Mouse (Mus musculus) midbrain, embryonic 10.5 days (tissue): ENCODE measurements at regions not wholly inside any gene's neighbourhood (a gene's known extent, or its start where the extent isn't known, plus 50 kb on each side); places are given as distances from the start of the nearest gene placed in this dataset.
A peak's percentile ranks its signal among the peaks of the same experiment; 100 is the strongest.

Experiments
- DNase-seq: peaks from one replicate; pipeline ENCODE4 v3.0.0-alpha.2; 2017; ENCODE audit warnings: low spot score
- H3K27ac ChIP-seq: fragments of 300-500 bp; sonication (generic); replicated peaks from 2 replicates; pipeline ENCODE4 v1.5.1; 2016; ENCODE audit warnings: mild to moderate bottlenecking
- H3K27me3 ChIP-seq: fragments of 300-500 bp; sonication (generic); 2 replicates; pipeline ENCODE4 v1.6.1; 2016; ENCODE audit warnings: low read depth, mild to moderate bottlenecking; ENCODE audit not compliant: poor library complexity, severe bottlenecking
- H3K36me3 ChIP-seq: fragments of 300-500 bp; sonication (generic); 2 replicates; pipeline ENCODE4 v1.6.1; 2016; ENCODE audit warnings: mild to moderate bottlenecking, moderate library complexity
- H3K4me1 ChIP-seq: fragments of 300-500 bp; sonication (generic); 2 replicates; pipeline ENCODE4 v1.6.1; 2016
- H3K4me3 ChIP-seq: fragments of 300-500 bp; sonication (generic); 2 replicates; pipeline ENCODE4 v1.5.1; 2016; ENCODE audit warnings: mild to moderate bottlenecking, moderate library complexity
- H3K9me3 ChIP-seq: fragments of 300-500 bp; sonication (generic); replicated peaks from 2 replicates; pipeline ENCODE4 v1.6.1; 2016; ENCODE audit warnings: mild to moderate bottlenecking
- WGBS: fragments of 180-500 bp; shearing (Covaris S2); methylation state at CpG from one replicate; pipeline ENCODE4 v1.1.7; 2016; 5-methylcytosine and 5-hydroxymethylcytosine counted together

DNA sequence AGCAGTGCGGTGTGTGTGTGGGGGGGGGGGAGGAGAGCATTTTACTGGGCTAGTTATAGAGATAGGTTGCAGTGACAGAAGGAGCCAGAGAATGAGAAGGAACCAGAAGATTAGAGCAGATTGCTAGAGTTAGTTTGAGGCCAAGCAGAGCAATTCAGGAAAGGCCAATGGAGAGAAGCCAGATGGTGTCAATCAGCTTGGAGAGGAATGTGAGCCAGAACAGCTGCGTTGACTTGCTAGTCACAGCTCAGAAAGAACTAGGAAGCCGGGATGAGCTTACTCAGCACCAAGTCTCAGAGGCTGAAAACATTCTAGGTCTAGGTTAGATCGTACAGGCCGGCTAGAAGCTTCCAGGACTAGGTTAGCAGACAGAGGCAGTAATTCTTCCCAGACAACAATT lies 140.6 kb downstream of the Sp3 start:
- WGBS = 87% methylated on average over 5 of the region's 5 CpGs
- no peak for DNase-seq

DNA sequence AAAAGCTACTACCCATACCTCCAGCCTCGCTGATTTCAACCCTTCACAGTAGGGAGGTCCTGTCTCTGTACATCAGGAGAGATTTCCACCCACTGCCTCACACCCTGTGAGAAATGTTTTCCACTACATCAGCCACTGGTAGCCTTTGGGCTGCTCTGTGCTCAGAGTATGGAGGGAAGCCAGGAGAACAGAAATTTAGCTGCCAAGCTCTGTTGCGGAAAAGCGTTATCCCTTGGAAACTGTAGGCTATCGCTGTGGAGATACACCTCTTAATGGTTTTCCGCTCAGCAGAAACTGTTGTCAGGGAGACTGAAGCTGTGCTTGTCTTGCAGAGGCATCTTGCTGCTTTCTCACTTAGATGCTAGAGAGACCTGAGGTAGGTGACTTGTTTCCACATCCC lies 138.9 kb downstream of the Sp3 start:
- 85% methylated on average over 5 of the region's 5 CpGs for WGBS
- no peaks in the 10 kb centered on the region for H3K9me3 ChIP-seq
- H3K4me1 ChIP-seq = peaks cover 13% of the 10 kb centered on the region
- H3K27ac ChIP-seq = no peak overlapping the region
- H3K27me3 ChIP-seq = no peaks in the 10 kb centered on the region
- no peaks in the 10 kb centered on the region for H3K36me3 ChIP-seq
- no peak overlapping the region for H3K4me3 ChIP-seq
- DNase-seq = no peak

More for the DNA sequence above, 140.6 kb downstream of the Sp3 start:
- H3K36me3 ChIP-seq = no peaks in the 10 kb centered on the region
- no peaks in the 10 kb centered on the region for H3K27me3 ChIP-seq
- no peak overlapping the region for H3K4me3 ChIP-seq
- no peaks in the 10 kb centered on the region for H3K9me3 ChIP-seq
- H3K27ac ChIP-seq = no peak overlapping the region
- peaks cover 13% of the 10 kb centered on the region for H3K4me1 ChIP-seq

DNA sequence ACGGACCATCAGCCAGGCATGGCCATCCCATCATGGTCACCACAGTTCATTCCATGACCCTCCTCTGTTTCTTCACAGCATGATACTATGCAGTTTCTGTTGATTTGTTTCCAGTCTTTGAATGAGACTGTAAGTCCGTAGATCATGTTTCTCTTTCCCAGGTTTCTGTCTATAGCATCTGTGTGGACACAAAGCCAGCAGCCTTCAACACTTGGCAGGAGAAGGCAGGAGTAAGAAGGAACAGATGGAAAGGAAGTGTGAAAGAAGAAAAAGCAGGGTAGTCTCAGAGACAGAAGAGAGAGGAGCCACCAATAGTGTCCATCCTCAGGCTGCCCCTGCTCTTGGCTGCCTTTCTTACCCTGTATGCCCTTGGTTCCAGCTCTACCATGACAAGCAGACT lies 136.6 kb downstream of the Sp3 start:
- Histone ChIP-seq H3K4me1 (peaks cover 2% of the 10 kb centered on the region), H3K36me3 (no peaks in the 10 kb centered on the region), H3K27ac (no peak overlapping the region), H3K27me3 (peaks cover 6% of the 10 kb centered on the region; the same call in 1 of the 2 replicates), H3K9me3 (no peaks in the 10 kb centered on the region), H3K4me3 (no peak overlapping the region)
- DNase-seq = no peak
- WGBS = 95% methylated on average over 2 of the region's 2 CpGs

- no peak for DNase-seq
- WGBS = 46% methylated on average over 12 of the region's 12 CpGs
- H3K9me3 ChIP-seq = no peaks in the 10 kb centered on the region
- no peaks in the 10 kb centered on the region for H3K36me3 ChIP-seq
- peaks cover 14% of the 10 kb centered on the region for H3K4me1 ChIP-seq
- H3K4me3 ChIP-seq = peak overlapping the region; percentile 22
- peaks cover 6% of the 10 kb centered on the region; the same call in 1 of the 2 replicates for H3K27me3 ChIP-seq
- H3K27ac ChIP-seq = peak overlapping the region; percentile 49; the same call in 1 of the 2 replicates
Measured at GRCm38 (mm10) chr2:72849441-72850192, 130.6 kb downstream of the Sp3 start.

DNA sequence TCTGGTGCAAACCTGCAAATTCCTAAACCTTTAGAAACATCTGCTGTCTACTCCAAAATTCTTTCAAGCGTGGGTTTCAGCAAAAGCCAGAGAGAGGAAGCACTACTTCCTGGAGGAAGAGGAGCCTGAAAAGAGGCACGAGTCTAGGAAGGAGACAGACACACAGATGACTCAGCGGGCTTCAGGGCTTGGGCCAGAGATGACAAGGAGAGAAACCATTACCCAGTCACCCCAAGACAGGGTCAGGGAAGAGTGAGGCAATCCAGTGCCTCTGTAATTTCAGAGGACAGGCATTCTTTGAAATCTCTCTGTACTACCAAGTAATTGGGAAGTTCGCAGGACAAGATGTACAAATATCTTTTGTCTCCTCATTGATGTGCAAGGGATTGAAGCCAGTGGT lies 127.7 kb downstream of the Sp3 start:
- DNase-seq = no peak
- H3K36me3 ChIP-seq = no peaks in the 10 kb centered on the region
- no peak overlapping the region for H3K4me3 ChIP-seq
- H3K9me3 ChIP-seq = no peaks in the 10 kb centered on the region
- peaks cover 6% of the 10 kb centered on the region; the same call in 1 of the 2 replicates for H3K27me3 ChIP-seq
- 93% methylated on average over 4 of the region's 4 CpGs for WGBS
- no peak overlapping the region for H3K27ac ChIP-seq
- H3K4me1 ChIP-seq = peaks cover 22% of the 10 kb centered on the region

GRCm38 (mm10) chr2:72855276-72855970 lies 124.8 kb downstream of the Sp3 start:
- Histone ChIP-seq H3K4me1 (peaks cover 11% of the 10 kb centered on the region), H3K27ac (no peak overlapping the region), H3K9me3 (no peaks in the 10 kb centered on the region), H3K27me3 (no peaks in the 10 kb centered on the region), H3K4me3 (no peak overlapping the region), H3K36me3 (no peaks in the 10 kb centered on the region)
- no peak for DNase-seq
- WGBS = 92% methylated on average over 11 of the region's 11 CpGs

DNA sequence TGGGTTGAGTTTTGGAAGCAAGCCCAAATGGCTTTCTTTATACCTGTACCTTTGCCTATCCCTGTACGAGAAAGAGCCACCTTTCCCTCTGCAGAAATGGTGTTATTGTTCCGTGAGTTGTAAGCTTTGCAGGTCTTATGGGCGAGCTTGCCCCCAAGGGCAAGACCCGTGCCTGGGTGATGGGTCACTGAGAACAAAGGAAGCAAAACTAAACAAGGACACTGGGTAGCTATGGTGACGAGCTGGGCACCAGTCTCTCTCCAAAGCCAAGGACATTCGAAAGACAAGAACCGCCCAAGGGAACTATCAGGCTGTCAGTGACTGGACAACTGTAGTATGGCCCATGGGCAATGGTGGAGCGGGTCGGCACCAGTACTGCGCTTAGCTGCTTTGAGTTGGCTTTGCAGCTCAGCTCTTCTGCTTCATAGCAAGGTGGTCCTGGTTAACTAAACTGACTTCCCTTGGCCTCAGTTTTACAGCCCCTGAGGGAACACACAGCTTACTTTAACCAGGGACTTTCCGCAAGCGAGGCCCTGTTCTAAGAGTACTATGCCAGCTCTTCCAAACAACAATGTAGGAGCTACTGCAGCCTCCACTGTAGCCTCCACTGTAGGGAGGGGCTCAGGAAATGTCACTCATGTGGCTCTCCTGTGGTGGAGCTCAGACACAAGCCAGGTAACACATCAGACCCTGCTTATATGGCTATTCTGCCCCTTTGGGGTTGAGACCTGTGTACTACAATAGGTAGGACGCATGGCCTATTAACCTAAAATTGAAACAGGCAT lies 124.1 kb downstream of the Sp3 start:
- Histone ChIP-seq H3K36me3 (no peaks in the 10 kb centered on the region), H3K9me3 (no peaks in the 10 kb centered on the region), H3K27me3 (no peaks in the 10 kb centered on the region), H3K4me3 (no peak overlapping the region), H3K27ac (no peak overlapping the region), H3K4me1 (peaks cover 8% of the 10 kb centered on the region)
- 82% methylated on average over 13 of the region's 13 CpGs for WGBS
- no peak for DNase-seq

DNA sequence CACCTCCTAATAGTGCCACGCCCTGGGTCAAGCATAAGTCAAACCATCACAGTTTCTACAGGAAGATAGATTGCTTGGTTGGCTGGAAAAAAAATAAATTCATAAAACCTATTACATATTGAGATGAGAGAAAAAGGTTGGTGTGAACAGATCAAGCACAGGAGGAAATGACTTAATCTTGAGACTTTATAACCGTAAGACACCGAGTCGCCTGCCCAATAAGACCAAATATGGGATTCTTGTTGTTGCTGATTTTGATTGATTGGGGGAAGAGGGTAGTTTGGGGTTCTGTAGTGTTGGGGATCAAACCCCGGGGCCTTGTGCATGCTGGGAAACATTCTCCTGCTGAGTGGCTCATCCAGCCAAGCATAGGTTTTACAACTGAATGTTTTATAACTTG lies 122.9 kb downstream of the Sp3 start:
- Histone ChIP-seq H3K27me3 (no peaks in the 10 kb centered on the region), H3K27ac (no peak overlapping the region), H3K9me3 (no peaks in the 10 kb centered on the region), H3K4me3 (no peak overlapping the region), H3K4me1 (peaks cover 14% of the 10 kb centered on the region), H3K36me3 (no peaks in the 10 kb centered on the region)
- WGBS = 91% methylated on average over 5 of the region's 5 CpGs
- no peak for DNase-seq

DNA sequence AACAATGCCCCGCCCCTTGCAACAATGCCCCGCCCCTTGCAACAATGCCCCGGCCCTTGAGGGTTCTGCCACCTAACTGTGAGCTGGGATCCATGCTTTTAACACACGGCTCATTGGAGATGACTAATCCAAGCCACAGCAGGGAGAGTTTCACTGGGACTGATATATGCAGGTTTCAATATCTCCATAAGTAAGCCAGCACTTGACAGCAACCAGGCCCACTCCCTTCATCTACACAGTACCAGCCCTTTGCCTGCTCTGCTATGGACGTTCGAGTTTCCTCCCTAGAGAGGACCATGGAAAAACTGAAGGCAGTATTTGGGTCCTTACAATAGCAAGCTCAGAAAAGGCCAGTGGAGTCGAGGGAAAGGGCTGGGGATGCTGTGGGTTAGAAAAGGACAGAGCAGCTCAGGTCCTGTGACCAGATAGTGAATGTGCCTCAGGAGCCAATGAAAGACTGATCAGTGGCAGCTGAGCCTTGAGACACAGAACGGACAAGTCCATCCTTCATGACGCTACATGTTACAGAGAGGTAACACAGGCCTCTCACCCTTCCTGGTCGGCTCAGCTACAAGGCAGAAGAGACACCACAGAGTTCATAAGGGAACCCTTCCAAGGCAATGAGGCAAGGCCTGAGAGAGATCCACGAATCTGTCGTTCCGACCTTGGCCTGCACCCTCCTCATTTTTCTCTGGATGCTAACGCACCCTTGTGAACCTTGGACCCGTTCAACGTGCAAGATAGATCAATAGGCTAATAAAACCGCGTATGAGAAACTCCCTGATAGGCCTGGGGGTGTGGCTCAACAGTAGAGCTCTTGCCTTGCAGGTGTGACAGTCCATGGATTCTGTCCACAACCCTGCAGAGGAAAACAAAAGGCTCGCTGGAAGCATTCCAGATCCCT lies 114.5 kb downstream of the Sp3 start:
- H3K27me3 ChIP-seq = no peaks in the 10 kb centered on the region
- 58% methylated on average over 19 of the region's 19 CpGs for WGBS
- 0 out of 2 replicates have a peak overlapping the region, but pooled peaks have one; percentile 9 for H3K27ac ChIP-seq
- no peaks in the 10 kb centered on the region for H3K36me3 ChIP-seq
- DNase-seq = no peak
- H3K9me3 ChIP-seq = no peaks in the 10 kb centered on the region
- H3K4me3 ChIP-seq = no peak overlapping the region
- H3K4me1 ChIP-seq = peaks cover 13% of the 10 kb centered on the region

DNA sequence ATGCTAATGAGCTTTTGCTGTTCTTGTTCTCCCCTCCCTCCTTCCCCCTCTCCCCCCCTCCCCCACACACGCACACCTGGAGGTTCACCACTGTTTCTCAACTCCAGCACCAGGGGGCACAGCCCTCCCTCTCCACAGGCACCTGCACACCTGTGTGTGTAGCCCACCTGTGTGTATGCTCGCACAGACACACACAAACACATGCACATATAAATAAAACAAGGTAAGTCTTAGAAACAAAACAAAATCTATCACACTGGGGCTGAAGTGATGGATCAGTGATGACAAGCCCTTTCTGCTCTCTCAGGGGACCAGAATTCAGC lies 113.9 kb downstream of the Sp3 start:
- Histone ChIP-seq H3K27me3 (no peaks in the 10 kb centered on the region), H3K4me1 (peaks cover 11% of the 10 kb centered on the region), H3K4me3 (no peak overlapping the region), H3K27ac (0 out of 2 replicates have a peak overlapping the region, but pooled peaks have one; percentile 9), H3K36me3 (no peaks in the 10 kb centered on the region), H3K9me3 (no peaks in the 10 kb centered on the region)
- no peak for DNase-seq
- 71% methylated on average over 2 of the region's 2 CpGs for WGBS

GRCm38 (mm10) chr2:72868173-72868572 lies 112.1 kb downstream of the Sp3 start:
- no peak for DNase-seq
- peaks cover 7% of the 10 kb centered on the region; the same call in 1 of the 2 replicates for H3K4me1 ChIP-seq
- WGBS = 92% methylated on average over 3 of the region's 3 CpGs

DNA sequence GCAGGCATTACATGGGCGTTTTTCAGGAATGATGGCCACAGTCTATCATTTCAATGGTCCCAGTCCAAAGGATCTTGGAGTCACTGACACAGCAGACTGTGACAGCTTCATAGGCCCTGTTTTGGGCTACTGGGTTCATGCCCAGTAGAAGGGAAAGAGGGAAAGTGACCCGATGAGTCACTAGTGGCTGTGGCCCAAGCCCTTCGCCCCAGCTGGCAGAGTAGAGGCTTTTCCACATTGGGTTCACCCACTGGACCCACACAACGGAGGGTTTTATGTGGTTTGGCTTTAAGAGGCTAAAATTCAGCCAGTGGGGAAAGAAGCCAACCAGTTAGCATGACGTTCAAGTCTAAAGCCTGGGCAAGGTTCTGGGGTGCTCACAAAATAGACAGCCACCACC lies 108.4 kb downstream of the Sp3 start:
- 89% methylated on average over 5 of the region's 5 CpGs for WGBS
- Histone ChIP-seq H3K27ac (no peak overlapping the region), H3K9me3 (no peaks in the 10 kb centered on the region), H3K4me3 (no peak overlapping the region), H3K4me1 (no peaks in the 10 kb centered on the region), H3K36me3 (no peaks in the 10 kb centered on the region), H3K27me3 (no peaks in the 10 kb centered on the region)
- no peak for DNase-seq

More at GRCm38 (mm10) chr2:72868173-72868572, 112.1 kb downstream of the Sp3 start:
- Histone ChIP-seq H3K9me3 (no peaks in the 10 kb centered on the region), H3K4me3 (no peak overlapping the region), H3K27ac (no peak overlapping the region), H3K27me3 (no peaks in the 10 kb centered on the region), H3K36me3 (no peaks in the 10 kb centered on the region)
